ENCODE assay signal across 7 mouse cellular contexts in the genomic region with DNA sequence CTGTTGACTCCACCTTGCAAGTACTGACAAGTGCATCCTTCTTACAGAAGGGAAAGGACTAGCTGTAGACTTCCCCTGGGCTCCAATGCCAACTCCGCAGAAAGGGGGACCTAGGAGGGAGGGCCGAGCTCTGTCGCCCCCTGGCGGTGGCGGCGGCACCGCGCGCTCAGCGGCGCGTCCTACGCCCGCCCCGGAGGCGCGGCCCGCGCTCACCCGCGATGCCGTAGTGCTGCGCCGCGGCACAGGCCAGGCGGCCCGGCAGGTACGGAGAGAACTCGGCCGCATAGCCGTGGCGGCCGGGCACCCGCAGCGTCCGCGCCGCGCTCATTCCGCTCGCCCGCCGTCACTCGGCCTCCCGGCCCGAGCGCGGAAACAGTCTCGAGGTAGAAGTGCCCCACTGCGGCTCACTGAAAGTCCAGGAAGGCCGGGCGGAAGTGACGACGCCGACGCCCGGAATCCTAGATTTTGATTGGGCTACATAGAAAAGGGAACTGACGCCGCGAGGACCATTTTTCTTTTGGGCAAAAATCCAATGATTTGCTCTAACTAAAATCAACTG. TPM values are rescaled to one million over a fixed set of nuclear protein-coding genes. Genes with fewer than 3 reads are reported as not detected.
DNase-seq lines count a peak whose midpoint lies in the region; ATAC-seq lines count a peak whose summit lies in the region.

A gene (minus strand): TSS at position 444 of the 559 bp plus-strand sequence.

- no peaks in the 10 kb centered on the region for H3K27me3 ChIP-seq in intestine, embryonic 15.5 days (replicated peaks)
- no peaks in the 10 kb centered on the region for H3K27me3 ChIP-seq in midbrain, embryonic 11.5 days (ENCODE audit: control insufficient read depth, insufficient read depth, low read length)

- peak within 1 kb of the TSS; percentile 95 for H3K9ac ChIP-seq in intestine, embryonic 15.5 days
- peak within 1 kb of the TSS; percentile 86 for H3K9ac ChIP-seq in midbrain, embryonic 11.5 days (ENCODE audit: low read length)

- peak within 1 kb of the TSS; percentile 85 for H3K4me3 ChIP-seq in intestine, embryonic 15.5 days (replicated peaks)
- H3K4me3 ChIP-seq in midbrain, embryonic 11.5 days (ENCODE audit: low read depth, low read length), result peak within 1 kb of the TSS; percentile 74

- peak within 1 kb of the TSS; percentile 50 for H3K4me2 ChIP-seq in intestine, embryonic 15.5 days (replicated peaks)
- peak within 1 kb of the TSS; percentile 22; the same call in 1 of the 2 replicates for H3K4me2 ChIP-seq in midbrain, embryonic 11.5 days

- H3K9me3 ChIP-seq in intestine, embryonic 15.5 days, result no peaks in the 10 kb centered on the region
- H3K9me3 ChIP-seq in midbrain, embryonic 11.5 days (ENCODE audit: control insufficient read depth, low read length), result no peaks in the 10 kb centered on the region

- H3K4me1 ChIP-seq in intestine, embryonic 15.5 days (replicated peaks), result no peaks in the 10 kb centered on the region
- no peaks in the 10 kb centered on the region for H3K4me1 ChIP-seq in midbrain, embryonic 11.5 days (ENCODE audit: control insufficient read depth, insufficient read depth, low read length)

- intact Hi-C loops in gastrocnemius, postnatal 36 days (cut with DNase I), result loop anchor here (5.0 kb wide), 1 partner anchor 165 kb away; no protein-coding TSS in a partner anchor
- intact Hi-C loops in left cerebral cortex, postnatal 25 days (cut with DNase I), result loop anchor here (10.0 kb wide), 2 partner anchors 313 to 993 kb away; a partner anchor contains a TSS

- ATAC-seq in intestine, embryonic 15.5 days, result peak; percentile 98
- ATAC-seq in midbrain, embryonic 11.5 days (ENCODE audit: low FRiP score), result peak; percentile 97

- peak within 1 kb of the TSS; percentile 97 for H3K27ac ChIP-seq in intestine, embryonic 15.5 days
- H3K27ac ChIP-seq in midbrain, embryonic 11.5 days (ENCODE audit: low read depth, low read length), result peak within 1 kb of the TSS; percentile 90

- under 1% methylated on average over 59 of the region's 60 CpGs for WGBS in intestine, embryonic 15.5 days
- under 1% methylated on average over 58 of the region's 60 CpGs for WGBS in midbrain, embryonic 11.5 days

- DNase-seq in adrenal gland, adult 18-20 months (ENCODE audit: low spot score in 2 of 2), result peak; percentile 93 to 94
- peak; percentile 96 for DNase-seq in embryo, embryonic 11 days
- DNase-seq in gastrocnemius, postnatal 36 days, result peak; percentile 87 to 95
- peak; percentile 95 to 97 for DNase-seq in left cerebral cortex, postnatal 25 days (ENCODE audit: low spot score in 2 of 2)
- peak; percentile 99 for DNase-seq in midbrain, embryonic 11.5 days (ENCODE audit: low spot score, missing footprints)
- DNase-seq in skeletal muscle tissue, adult 2 months (ENCODE audit: low read depth, low spot score), result peak; percentile 94

- H3K36me3 ChIP-seq in intestine, embryonic 15.5 days, result no peaks in the 10 kb centered on the region
- H3K36me3 ChIP-seq in midbrain, embryonic 11.5 days (ENCODE audit: control insufficient read depth, insufficient read depth, low read length), result no peaks in the 10 kb centered on the region

RNA-seq across cellular contexts. Expression of the gene that starts here (rescaled TPM):
- 10 to 100 TPM; 35.7 to 48.1 TPM for total RNA-seq in adrenal gland, adult 18-20 months (2021)
- 10 to 100 TPM; 18.2 to 20.0 TPM for total RNA-seq in gastrocnemius, postnatal 36 days (2021)
- polyA plus RNA-seq in intestine, embryonic 15.5 days (2015; fragmentation: Nextera tagmentation; extraction: Ambion mirVana), result 48.8 and 50.3 TPM in 2 replicates
- total RNA-seq in left cerebral cortex, postnatal 25 days (2021), result 10 to 100 TPM; 24.3 to 27.1 TPM
- polyA plus RNA-seq in midbrain, embryonic 11.5 days (2014; fragmentation: Nextera tagmentation; extraction: Ambion mirVana), result 33.4 and 33.6 TPM in 2 replicates

Comparison
In these comparisons a context has a peak if more than half of its experiments do, and no peak if none do; other contexts are left out.
1. Peak in every context shown above with its lines: DNase-seq, ATAC-seq, H3K4me3 ChIP-seq and H3K27ac ChIP-seq.